Mouse (Mus musculus) hindbrain, postnatal 0 days (tissue): ENCODE data around the gene Gm14406. TPM values are rescaled to one million over a fixed set of nuclear protein-coding genes. Genes with fewer than 3 reads are reported as not detected.
"Not testable (repeated sequence)": the region's sequence is repeated elsewhere in the genome, so short reads cannot be mapped to it uniquely, and the experiment has no call there.

Source experiments
- ATAC-seq: fragments of 200-750 bp; cut with Nextera tagmentation; 2 replicates; pipeline ENCODE4 v1.8.0; 2017; ENCODE audit warnings: mild to moderate bottlenecking, moderate TSS enrichment, moderate library complexity
- DNase-seq: peaks from one replicate; pipeline ENCODE4 v3.0.0-alpha.2; 2015; ENCODE audit warnings: low spot score
- H3K27ac ChIP-seq: fragments of 300-500 bp; sonication (generic); 2 replicates; pipeline ENCODE4 v1.5.1; 2014; ENCODE audit warnings: mild to moderate bottlenecking
- H3K27me3 ChIP-seq: fragments of 300-500 bp; sonication (generic); 2 replicates; pipeline ENCODE4 v1.6.1; 2014; ENCODE audit warnings: low read length, mixed read lengths; ENCODE audit not compliant: insufficient read depth
- H3K36me3 ChIP-seq: fragments of 300-500 bp; sonication (generic); 2 replicates; pipeline ENCODE4 v1.6.1; 2014; ENCODE audit warnings: low read length, mixed read lengths; ENCODE audit not compliant: insufficient read depth
- H3K4me1 ChIP-seq: fragments of 300-500 bp; sonication (generic); 2 replicates; pipeline ENCODE4 v1.6.1; 2014; ENCODE audit warnings: antibody characterized with exemption, low read length, mixed read lengths; ENCODE audit not compliant: insufficient read depth
- H3K4me2 ChIP-seq: fragments of 300-500 bp; sonication (generic); 2 replicates; pipeline ENCODE4 v1.6.1; 2014; ENCODE audit warnings: low read depth, mild to moderate bottlenecking, low read length, moderate library complexity, mixed read lengths
- H3K4me3 ChIP-seq: fragments of 300-500 bp; sonication (generic); 2 replicates; pipeline ENCODE4 v1.5.1; 2014; ENCODE audit warnings: low read length
- H3K9ac ChIP-seq: fragments of 300-500 bp; sonication (generic); replicated peaks from 2 replicates; pipeline ENCODE4 v1.6.1; 2014; ENCODE audit warnings: mild to moderate bottlenecking, low read length, moderate library complexity, mixed read lengths
- H3K9me3 ChIP-seq: fragments of 300-500 bp; sonication (generic); 2 replicates; pipeline ENCODE4 v1.6.1; 2016; ENCODE audit warnings: low read length, mixed read lengths
- CTCF ChIP-seq: IDR thresholded peaks from 2 replicates; pipeline ENCODE4 v1.5.1; 2016; ENCODE audit warnings: antibody characterized with exemption, control low read depth, low read depth
- WGBS: fragments of 180-500 bp; shearing (Covaris S2); extraction: QIAGEN DNeasy Blood & Tissue Kit; methylation state at CpG from one replicate; pipeline ENCODE4 v1.1.7; 2014; 5-methylcytosine and 5-hydroxymethylcytosine counted together
- polyA plus RNA-seq: library from polyadenylated mRNA; unstranded; fragments of >200 nt; fragmentation: Nextera tagmentation; extraction: Ambion mirVana; gene quantifications from 2 replicates; pipeline ENCODE4 v1.2.1, GENCODE M21; 2015
- total RNA-seq: library from RNA; depleted of rRNA; stranded (reverse); fragments of >200 nt; gene quantifications from 2 replicates; pipeline ENCODE4 v1.2.3, GENCODE M21; 2014; rRNA removed

Gm14406 gene
- 0.14 TPM in 1 of 2 replicates, not detected in the other for total RNA-seq
- not detected in 2 replicates for polyA plus RNA-seq

DNA sequence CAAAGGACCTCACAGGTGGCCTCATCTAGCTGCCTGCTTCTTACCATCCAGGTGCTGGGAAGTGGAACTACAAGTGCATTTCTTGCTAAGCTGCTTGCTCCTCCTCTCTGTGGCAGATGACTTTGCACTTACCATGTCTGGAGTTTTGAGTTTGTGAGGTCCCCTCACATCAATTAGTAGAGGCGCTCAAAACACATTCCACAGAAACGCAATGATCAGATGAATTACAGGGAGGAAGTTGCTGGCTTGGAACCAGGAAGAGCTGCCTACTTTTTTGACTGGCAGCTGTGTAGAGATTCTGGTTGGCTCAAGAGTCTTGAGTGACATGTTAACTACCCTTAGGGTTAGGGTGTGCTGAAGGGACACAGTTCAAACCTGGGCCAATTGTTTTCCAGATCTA is at the start of gene Gm14406:
Gene Gm14406 (minus strand): TSS at position 213 of the 400 bp plus-strand sequence.
- DNase-seq, H3K9ac ChIP-seq, H3K4me3 ChIP-seq, H3K36me3 ChIP-seq, H3K9me3 ChIP-seq, ATAC-seq, H3K27ac ChIP-seq, H3K27me3 ChIP-seq, H3K4me2 ChIP-seq, H3K4me1 ChIP-seq: not testable (repeated sequence)
- 89% methylated on average over 2 of the region's 2 CpGs for WGBS

DNA sequence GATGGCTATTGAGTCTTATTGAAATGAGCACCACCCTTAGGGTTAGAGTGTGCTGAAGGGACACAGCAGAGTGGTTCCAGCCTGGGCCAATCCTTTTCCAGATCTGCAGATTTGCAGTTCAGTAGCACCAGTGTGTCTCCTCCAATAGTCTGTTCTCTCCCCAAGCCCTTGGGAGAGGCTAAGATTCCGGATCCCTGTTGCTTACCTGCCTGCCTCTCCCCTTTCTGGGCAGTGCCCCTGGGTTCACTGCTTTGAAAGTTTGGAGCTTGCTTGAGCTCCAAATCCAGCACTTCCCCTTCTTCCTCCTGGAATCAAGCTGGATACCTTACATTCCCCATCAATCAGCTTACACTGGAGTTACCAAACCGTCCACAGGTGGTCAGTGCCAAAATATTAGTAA is 2.9 kb downstream of the Gm14406 start:
- H3K9ac ChIP-seq, H3K27ac ChIP-seq, DNase-seq, H3K4me1 ChIP-seq, H3K4me3 ChIP-seq, ATAC-seq, H3K4me2 ChIP-seq, H3K27me3 ChIP-seq, H3K36me3 ChIP-seq, H3K9me3 ChIP-seq: not testable (repeated sequence)
- WGBS = 71% methylated on average over 1 of the region's 2 CpGs

DNA sequence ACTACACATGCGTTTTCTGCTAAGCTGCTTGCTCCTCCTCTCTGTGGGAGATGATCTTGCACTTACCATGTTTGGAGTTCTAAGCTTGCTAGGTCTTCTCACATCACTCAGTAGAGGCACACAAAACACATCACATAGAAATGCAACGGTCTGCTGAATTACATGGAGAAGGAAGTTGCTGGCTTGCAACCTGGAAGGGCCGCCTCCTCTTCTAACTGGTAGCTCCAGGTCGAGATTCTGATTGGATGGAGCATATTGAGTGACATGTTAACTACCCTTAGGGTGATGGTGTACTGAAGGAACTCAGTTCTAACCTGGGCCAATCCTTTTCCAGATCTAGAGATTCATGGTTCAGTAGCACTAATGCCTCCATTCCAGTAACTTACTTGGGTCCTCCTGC is 18.6 kb downstream of the Gm14406 start:
- DNase-seq, H3K27ac ChIP-seq, ATAC-seq, H3K4me1 ChIP-seq, H3K36me3 ChIP-seq, H3K9ac ChIP-seq, H3K9me3 ChIP-seq, H3K4me2 ChIP-seq, H3K4me3 ChIP-seq, H3K27me3 ChIP-seq: not testable (repeated sequence)
- WGBS = 83% methylated on average over 4 of the region's 4 CpGs

DNA sequence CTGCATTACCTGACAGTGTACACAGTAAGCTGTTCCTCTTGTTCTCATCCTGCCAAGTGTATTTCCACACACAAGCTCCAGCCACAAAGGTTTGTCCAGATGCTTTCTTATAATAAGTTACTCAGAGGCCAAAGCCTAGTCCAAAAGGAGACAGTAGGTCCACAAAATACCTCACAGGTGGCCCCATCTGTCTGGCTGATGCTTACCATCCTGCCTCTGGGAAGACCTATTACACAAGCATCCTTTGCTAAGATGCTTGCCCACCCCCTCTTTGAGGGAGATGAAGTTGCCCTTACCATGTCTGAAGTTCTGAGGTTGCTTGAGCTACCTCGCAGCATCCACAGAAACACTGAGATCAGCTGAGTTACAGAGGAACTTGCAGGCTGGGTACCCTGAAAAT is 22.7 kb downstream of the Gm14406 start:
- H3K4me2 ChIP-seq, H3K4me1 ChIP-seq, ATAC-seq, H3K9ac ChIP-seq, H3K27me3 ChIP-seq, H3K27ac ChIP-seq, H3K36me3 ChIP-seq, DNase-seq, H3K4me3 ChIP-seq, H3K9me3 ChIP-seq: not testable (repeated sequence)
- WGBS = no CpG with 5 or more reads among the region's 1 CpGs

DNA sequence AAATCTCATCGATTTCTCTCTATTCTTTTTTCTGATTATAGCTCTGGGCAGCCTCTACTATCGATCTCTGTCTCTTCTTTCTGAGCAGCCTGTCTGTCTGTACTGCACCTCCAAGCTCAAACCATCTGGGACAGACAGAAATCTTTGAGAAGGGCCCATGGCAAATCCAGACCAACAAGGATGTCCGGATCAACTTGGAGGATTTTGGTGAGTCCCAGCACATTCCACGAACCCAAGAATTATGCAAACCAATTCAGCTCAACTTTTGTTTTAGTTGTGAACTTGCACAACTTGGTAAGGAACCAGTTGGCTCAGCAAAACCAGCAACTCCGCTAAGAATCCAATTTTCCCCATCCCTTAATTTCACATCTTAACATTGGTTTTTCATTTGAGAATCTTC is 40.3 kb downstream of the Gm14406 start:
- DNase-seq, H3K4me1 ChIP-seq: not testable (repeated sequence)

GRCm38 (mm10) chr2:177537141-177537540 is 40.9 kb downstream of the Gm14406 start:
- DNase-seq, H3K27ac ChIP-seq, H3K4me3 ChIP-seq, H3K36me3 ChIP-seq, ATAC-seq, H3K4me1 ChIP-seq, H3K9ac ChIP-seq, H3K9me3 ChIP-seq, H3K4me2 ChIP-seq, H3K27me3 ChIP-seq: not testable (repeated sequence)
- WGBS = 92% methylated on average over 2 of the region's 2 CpGs

More for the DNA sequence above, 40.3 kb downstream of the Gm14406 start:
- H3K9ac ChIP-seq, ATAC-seq, H3K9me3 ChIP-seq, H3K27ac ChIP-seq, H3K4me3 ChIP-seq, H3K27me3 ChIP-seq, H3K4me2 ChIP-seq, H3K36me3 ChIP-seq: not testable (repeated sequence)
- whole genome bisulfite sequencing = 83% methylated on average over 5 of the region's 5 CpGs

- no peaks in the 10 kb centered on the region for H3K9me3 ChIP-seq
- no peaks in the 10 kb centered on the region for H3K4me1 ChIP-seq
- ATAC-seq = no peak
- no peak overlapping the region for H3K4me3 ChIP-seq
- H3K27me3 ChIP-seq = no peaks in the 10 kb centered on the region
- H3K27ac ChIP-seq = no peak overlapping the region
- no peak overlapping the region for H3K9ac ChIP-seq
- no peaks in the 10 kb centered on the region for H3K36me3 ChIP-seq
- 82% methylated on average over 9 of the region's 9 CpGs for WGBS
- H3K4me2 ChIP-seq = no peak overlapping the region
- no peak for TF ChIP-seq CTCF
- no peak for DNase-seq
These were observed 42.1 kb downstream of the Gm14406 start for GRCm38 (mm10) chr2:177535876-177536275.

GRCm38 (mm10) chr2:177524171-177524570 is 53.8 kb downstream of the Gm14406 start:
- not testable (repeated sequence) for H3K4me3 ChIP-seq, H3K4me2 ChIP-seq, H3K27me3 ChIP-seq, H3K9ac ChIP-seq, H3K9me3 ChIP-seq, H3K27ac ChIP-seq, ATAC-seq, DNase-seq, H3K36me3 ChIP-seq, H3K4me1 ChIP-seq
- 92% methylated on average over 16 of the region's 16 CpGs for WGBS

DNA sequence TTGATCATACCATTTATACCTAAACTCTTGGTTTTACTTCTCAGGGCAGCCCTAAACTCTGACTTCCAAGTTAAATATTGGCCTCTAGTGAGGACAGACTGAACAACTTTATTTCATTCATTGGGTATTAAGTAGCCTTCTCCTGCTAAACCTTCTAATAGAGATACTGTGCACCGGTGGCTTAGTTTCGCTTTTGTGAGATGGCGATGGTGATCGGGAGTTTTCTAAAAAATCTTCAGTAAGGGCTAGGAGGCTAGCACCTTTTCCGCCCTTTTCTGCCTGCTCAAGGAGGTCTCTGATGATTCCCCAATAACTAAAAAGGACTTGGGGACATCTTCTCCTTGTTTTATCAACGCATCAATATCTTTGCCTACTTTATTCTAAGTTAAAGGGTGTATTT is 54.3 kb downstream of the Gm14406 start:
- not testable (repeated sequence) for H3K9me3 ChIP-seq, H3K9ac ChIP-seq, H3K27ac ChIP-seq, DNase-seq, H3K36me3 ChIP-seq, H3K4me2 ChIP-seq, H3K27me3 ChIP-seq, H3K4me3 ChIP-seq, ATAC-seq, H3K4me1 ChIP-seq
- 88% methylated on average over 6 of the region's 6 CpGs for WGBS
